Mouse (Mus musculus) kidney, postnatal 10 days (tissue): ENCODE results near the gene Comt.

ENCODE experiments used
- DNase-seq: peaks from one replicate; pipeline ENCODE4 v3.0.0; 2021; ENCODE audit warnings: mixed read lengths

The Comt gene

DNA sequence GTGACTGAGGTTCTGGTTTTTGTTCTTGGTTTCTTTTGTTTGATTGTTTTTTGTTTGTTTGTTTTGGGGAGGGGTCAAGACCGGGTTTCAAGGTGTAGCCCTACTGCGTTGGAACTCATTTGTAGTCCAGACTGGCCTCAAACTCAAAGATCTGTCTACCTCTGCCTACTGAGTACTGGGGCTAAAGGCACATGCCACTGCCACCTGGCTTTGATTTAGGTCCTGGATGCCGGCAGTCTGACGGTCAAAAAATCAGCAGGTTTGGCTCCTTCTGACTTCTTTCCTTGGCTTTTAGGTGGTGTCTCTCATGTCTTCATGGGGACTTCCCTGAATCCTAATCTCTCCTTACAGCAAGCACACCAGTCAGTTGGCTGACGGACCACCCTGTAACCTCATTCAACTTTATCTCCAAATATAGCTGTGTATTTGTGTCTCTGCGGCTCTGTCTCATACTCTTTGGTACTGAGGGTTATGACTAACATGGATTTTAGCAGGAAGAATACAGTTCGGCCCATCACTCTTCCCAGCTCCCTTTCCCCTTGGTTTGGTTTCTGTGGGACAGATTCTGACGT lies 4.1 kb upstream of the Comt start:
- DNase-seq, result no peak

- no peak for DNase-seq
Measured at GRCm38 (mm10) chr16:18429641-18430040, 3.0 kb upstream of the Comt start.

DNA sequence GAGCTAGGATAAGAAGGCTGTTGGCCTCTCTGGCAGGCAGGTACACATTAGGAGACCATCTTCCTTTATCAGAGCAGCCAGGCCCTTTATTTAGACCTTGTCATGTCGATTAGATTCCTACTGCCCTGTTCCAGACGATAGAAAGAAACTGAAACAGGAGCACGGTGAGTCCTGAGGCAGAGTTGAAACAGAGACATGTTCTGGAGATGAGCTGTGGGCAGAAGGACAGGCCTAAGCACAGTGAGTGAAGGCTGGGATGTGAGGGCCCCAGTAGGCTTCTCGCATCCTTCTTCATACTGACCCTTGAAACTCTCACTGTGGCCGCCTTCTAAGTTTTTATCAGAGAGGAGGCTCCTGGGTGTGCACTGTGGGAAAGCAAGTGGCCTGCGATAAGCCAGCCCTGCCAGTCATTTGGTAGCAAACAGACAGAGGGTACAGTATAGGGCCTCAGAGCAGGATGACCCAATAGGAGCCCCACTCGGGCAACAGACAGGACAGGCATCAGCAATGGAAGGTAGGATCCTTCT lies 1.9 kb upstream of the Comt start:
- no peak for DNase-seq

- no peak for DNase-seq
Measured at GRCm38 (mm10) chr16:18428011-18428515, 1.4 kb upstream of the Comt start.

DNA sequence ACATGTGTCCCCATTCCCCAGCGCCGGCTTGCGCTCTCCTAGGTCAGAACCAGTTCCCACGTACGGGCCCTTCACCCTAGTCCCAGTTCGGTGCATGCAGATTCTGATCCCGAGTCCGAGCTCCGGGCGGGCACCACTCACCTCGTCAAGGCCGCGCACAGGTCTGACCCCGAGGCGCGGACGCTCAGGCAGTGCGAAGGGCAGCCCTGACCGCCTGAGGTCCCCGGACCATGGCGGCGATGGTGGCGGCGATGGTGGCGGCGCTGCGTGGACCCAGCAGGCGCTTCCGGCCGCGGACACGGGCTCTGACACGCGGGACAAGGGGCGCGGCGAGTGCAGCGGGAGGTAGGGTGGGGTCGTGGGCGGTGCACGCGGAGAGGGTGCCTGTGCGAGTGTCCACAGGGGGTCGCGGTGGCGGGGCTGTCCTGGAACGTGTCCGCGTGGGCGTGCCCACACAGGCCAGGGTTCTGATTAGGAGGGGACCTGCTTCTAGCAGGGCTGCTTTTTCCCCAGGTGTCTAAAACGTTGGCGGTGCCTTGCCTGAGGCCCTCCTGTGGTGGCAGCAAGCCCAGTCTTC lies 349 bp downstream of the Comt start, which contains the start of gene Txnrd2:
Txnrd2 (plus strand) TSS at position 170 of the 577 bp plus-strand sequence.
- peak; percentile 84 for DNase-seq

DNA sequence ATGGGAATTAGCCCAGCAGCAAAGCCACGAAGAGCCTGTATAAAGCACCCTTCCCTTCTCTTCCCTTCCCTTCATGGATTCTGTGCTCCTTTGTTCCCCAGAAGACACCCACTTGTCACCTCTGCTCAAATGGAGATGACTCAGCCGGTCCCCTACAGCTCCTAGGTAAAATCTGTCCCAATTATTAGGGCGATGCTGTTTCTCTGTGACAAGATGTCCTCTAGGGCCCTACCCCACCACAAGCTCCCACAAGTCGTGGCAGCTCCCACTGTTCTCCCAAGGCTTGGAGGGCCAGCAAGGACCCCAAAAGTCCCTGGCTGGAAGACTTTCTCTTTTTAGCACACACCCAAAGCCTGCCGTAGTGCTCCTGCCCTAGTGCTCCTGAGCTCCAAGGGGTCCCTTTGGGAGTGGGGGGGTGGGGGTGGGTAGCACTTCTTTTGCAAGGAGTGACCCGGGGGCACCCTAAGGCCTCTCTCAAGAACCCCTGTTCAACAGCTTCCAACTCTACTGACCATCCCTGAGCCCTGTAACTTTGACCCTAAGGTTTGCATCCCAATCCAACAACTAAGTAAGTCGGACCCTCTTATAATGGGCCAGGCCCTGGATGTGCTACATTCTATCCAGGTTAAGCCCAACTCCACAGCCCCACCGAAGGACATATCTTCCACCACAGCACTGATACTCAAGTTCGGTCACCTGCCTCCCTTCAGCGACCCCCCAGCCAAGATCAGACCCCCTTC lies 1.0 kb downstream of the Comt start:
- no peak for DNase-seq

DNA sequence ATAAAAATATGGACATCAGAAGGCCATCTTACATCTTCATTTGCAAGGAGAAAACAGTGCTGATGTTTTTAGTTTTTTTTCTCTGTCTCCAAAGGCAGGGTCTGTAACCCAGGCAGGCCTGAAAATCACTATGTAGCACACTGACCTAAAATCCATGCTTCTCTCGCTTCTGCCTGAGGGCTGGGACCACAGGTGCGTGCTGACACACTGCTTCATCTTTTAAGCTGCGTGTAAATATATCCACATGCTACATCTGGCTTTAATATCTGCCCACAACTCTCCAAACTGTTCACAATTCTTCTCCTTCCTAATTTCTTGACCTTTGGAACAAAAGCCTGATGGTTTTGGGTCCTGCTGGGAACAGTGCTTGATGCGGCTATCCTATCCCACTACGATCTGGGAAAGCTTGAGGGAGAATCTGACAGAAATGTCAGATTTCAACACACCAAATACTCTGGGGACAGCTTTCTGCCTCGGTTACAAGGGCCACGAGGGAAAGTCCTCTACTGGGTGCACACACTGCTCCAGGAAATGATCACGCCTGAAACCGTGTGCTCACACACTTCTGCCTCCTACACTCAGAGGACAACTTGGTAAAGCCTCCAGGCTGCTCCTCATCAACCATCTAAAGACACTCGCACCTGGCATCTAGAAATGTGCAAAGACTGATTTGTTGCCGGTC lies 2.1 kb downstream of the Comt start:
- DNase-seq, result no peak

DNA sequence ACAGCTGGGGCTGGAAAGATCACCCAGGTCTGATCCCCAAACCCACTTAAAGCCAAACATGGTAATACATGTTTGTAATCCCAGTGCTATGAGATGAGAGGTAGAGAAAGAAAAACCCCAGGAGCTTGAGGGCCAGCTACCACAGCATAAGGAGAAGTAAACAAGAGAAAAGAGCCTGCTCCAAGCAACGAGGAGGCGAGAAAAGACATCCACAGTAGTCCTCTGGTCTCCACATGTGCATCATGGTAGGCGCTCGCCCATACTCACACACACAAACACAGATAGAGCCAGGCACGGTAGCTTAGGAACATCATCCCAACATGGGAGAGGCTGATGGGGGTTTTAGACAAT lies 2.8 kb downstream of the Comt start:
- DNase-seq, result no peak

DNA sequence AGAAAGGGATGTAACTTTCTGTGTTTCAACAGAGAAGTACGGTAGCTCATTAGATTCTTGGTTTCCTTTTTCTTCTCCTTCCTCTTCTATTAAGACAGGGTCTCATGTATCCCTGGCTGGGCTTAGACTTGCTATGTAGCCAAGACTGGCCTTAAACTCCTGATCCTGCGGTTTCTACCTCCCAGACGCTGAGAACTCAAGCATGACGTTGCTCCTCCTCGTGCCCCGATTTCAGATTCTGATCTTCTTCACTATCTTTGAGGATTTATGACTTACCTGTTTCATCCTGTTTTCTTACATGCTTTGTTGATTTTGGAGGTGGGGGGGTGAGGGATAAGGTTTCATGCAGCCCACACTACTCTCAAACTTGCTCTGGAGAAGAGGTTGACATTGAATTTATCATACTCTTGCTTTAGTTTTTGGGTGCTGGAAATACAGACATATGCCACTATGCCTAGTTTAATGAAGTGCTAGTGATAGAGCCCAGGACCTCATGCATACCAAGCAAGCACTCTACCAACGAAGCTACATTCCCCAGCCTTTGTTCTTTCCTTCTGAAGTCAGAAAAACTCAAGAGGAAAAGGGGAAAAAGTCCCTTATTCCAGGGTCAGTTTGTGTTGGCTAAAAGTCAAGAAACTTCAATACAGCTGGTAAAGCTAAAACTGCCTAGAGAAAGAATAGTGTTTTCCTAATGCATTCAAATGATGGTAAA lies 3.3 kb downstream of the Comt start:
- no peak for DNase-seq

- DNase-seq, result no peak
Measured at GRCm38 (mm10) chr16:18420571-18420970, 6.1 kb downstream of the Comt start.

GRCm38 (mm10) chr16:18419603-18420026 lies 7.0 kb downstream of the Comt start:
- DNase-seq, result no peak

DNA sequence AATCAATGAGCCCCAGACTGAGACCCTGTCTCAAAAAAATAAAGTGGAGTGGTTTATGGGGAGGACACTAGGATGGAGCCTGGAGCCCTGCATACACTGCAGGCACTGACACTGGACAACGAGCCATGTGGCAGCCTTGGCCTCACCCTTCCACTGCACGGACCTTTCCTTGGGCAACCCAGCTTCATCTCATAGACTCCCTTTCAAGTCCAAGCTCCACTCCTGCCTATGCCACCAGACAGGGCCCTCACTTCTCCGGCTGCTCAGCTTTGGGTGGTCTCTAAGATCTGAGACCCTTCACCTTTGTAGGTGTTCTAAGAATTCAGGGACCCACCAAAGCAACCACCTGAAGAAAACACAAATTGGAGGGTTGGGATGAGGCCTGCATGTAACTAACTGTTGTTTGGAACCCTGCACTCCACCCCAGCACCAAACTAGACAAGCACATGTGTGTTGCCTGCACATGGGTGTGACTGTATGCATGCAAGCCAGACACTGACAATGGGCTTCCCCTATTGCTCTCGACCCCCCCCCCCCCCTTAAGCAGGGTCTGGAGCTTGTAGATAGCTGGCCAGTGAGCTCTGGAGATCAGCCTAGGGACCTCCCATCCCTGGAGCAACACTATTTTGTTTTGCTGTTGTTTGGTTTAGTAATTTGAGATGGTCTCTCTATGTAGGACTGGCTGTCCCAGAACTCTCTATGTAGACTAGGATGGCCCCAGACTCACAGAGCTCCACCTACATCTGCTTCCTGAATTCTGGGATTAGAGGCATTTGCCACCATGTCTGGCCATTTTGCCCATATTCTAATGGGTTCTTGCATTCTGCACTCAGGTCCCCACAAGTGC lies 7.7 kb downstream of the Comt start:
- DNase-seq, result no peak

DNA sequence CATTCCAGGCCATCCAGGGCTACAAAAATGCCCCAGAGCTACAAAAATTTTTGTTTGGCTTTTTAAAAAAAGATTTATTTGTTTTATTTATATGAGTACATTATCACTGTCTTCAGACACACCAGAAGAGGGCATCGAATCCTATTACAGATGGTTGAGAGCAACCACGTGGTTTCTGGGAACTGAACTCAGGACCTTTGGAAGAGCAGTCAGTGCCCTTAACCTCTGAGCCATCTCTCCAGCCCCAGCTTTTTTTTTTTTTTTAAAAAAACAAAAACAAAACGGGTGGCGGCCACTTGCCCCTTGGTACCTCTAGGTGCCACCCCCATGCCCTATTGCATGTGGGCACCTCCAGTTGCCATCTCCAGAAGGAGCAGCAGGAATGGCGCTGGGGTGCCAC lies 9.2 kb downstream of the Comt start:
- no peak for DNase-seq

GRCm38 (mm10) chr16:18416837-18417236 lies 9.8 kb downstream of the Comt start:
- DNase-seq, result no peak

GRCm38 (mm10) chr16:18416094-18416761 lies 10.4 kb downstream of the Comt start:
- DNase-seq, result peak; percentile 63

GRCm38 (mm10) chr16:18413032-18413816 lies 13.4 kb downstream of the Comt start:
- DNase-seq, result peak; percentile 15

DNA sequence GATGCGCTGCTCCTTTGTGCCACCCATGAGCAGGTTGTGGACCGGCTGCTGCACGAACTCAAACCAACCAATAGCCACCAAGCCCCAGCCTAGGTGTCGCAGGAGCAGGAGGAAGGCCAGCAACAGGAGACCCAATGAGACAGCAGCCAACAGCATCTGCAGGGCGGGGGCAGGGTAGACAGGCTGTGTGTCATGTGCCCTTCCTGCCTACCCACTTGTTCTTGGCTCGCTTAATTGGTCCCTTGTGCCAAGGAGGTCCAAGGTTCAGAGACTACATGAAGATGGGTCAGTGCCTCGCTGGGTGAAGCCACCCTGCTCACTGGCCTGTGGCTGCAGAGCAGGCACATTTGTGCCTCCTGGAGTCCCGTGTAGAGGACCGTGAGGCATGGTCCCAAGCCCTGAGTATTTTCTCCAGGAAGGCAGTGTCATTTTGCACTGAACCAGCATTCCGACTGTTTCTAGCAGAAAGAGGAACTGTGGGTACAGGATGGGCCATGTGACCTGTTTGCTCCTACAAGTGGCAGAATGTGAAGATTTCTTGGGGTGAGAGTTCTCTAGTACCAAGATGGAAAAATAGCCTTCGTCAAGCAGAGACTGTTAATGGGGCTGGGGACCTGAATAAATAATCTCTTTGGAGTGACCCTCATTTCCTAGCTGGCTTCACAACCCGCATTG lies 14.7 kb downstream of the Comt start:
- peak; percentile 82 for DNase-seq

GRCm38 (mm10) chr16:18411026-18411649 lies 15.5 kb downstream of the Comt start:
- peak; percentile 65 for DNase-seq

DNA sequence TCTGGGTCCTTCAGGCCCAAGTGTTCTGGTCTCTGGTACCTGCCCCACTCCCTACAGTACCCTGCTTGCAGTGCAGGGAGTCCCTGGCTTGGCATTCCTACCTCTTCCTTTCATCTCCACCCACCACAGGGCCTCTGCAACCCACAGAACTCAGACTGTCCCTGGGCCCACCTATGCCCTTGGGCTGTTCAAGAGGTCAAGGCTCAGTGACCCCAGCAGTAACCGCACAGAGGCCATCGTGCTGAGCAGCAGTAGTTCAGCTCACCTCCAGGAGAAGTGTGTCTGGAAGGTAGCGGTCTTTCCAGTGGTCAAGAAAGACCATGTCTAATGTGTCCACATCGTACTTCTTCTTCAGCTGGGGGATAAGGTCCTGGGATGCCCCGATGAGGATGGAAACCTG lies 16.2 kb downstream of the Comt start:
- peak; percentile 18 for DNase-seq
